Mouse (Mus musculus) layer of hippocampus, adult 8-10 months (tissue): ENCODE results near the gene Olfr104-ps. TPM values are rescaled to one million over a fixed set of nuclear protein-coding genes. Genes with fewer than 3 reads are reported as not detected.

Experiments
- DNase-seq, 2 experiments: peaks; one replicate each; pipeline ENCODE4 v3.0.0; 2022; ENCODE audit warnings: low spot score in 2 of 2
- total RNA-seq, 4 experiments: library from RNA; stranded (reverse); gene quantifications; 2 replicates each; pipeline ENCODE4 v1.2.4; 2022

Olfr104-ps gene
- total RNA-seq, result not detected

DNA sequence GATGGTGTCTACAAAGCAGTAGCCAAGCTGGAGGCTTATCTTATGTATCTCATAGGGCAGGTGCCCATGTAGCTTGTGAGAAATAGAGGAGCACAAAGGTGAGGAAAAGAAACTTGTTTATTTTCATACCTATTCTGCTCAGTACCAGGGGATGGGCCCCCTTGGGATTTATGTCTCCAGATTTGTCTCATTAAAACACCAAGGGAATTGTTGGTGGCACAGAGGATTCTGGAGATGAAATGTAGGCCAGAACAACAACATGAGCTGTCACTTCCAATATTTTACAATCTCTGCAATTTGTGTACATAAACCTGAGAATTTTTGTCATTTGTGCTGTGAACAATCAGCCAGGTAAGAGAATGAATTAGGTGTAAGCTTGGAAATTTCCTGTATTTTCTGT is at the start of gene Olfr104-ps:
Gene Olfr104-ps (plus strand): TSS at position 301 of the 400 bp plus-strand sequence.
- DNase-seq, result no peak

DNA sequence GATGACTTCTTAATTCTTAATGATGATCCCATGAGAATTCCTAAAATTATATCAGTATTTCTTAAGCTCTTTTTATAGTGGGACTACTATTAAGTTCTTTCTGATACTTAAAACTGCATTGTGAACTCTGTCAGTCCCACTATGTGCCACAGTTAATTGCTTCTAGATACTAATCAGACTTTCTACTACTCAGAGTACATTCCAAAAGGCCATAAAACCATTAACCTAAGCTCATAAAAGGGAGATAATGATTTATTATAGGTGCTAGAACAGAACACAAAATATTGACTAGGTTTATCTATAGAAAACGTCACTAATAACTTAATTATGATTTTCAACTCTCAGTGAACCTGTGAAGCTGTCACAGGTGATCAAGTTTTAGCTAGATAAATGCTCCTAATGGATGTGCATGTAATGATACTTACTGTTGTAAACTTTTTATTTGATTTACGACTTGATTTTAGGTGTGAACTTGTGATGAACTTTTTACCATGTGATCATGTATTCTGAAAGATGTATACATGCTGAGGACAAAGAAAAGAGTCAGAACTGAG is 49.2 kb upstream of the Olfr104-ps start:
- DNase-seq, result no peak

DNA sequence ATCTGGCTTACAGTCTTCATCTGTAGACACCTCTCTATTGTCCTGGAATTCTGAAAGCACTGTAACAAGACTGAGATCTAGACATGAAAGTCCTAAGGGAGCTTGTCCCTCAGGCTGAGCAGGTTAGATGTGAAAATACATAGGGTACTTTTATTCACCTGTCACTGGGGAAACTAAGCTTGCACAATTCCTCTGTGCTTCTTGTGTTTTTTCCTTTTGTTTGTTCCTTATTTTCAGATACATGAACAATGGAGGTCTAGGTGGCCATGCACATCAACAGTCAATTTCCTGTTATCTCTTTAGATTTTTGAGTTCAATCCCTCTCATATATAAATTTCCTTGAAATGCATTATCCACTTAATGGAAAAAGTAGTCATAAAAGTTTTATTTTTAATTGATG is 42.4 kb upstream of the Olfr104-ps start, which contains the start of gene Olfr102:
Gene Olfr102 (minus strand): TSS at position 101 of the 400 bp plus-strand sequence.
- DNase-seq, result no peak

DNA sequence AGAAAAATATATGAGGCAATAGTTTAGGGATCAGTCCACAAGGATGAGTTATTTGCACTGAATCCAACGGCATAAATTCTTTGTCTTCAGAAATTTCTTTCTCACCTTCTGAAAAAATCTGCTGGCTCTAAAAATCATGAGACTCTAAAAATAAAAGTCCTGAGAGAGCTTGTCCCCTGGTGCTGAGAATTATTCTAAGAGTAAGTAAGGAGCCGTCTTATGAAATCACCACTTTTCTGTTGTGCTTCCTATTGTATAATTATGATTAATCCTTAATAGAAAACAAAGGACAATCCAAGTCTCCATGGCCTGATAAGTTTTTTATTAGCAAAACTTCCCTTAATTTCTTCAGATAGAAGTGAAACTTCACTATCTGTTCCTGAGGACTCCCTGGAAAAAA is 19.8 kb upstream of the Olfr104-ps start, which contains the start of gene Olfr103:
Gene Olfr103 (minus strand): TSS at position 101 of the 400 bp plus-strand sequence.
- DNase-seq, result no peak

DNA sequence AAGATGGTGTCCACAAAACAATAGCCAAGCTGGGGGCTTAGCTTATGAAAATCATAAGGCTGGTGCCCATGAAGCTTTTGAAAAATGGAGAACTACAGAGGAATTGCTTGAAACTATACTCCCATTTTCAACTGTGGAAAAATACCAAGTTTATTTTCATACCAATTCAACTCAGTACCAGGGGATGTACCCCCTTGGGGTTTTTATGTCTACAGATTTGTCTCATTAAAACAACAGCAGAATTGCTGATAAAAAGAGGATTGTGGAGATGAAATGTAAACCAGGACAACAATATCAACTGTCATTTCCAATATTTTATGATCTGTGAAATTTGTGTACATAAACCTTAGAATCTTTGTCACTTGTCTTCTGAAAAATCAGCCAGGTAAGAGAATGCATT is 19.4 kb downstream of the Olfr104-ps start, which contains the start of gene Olfr105-ps:
Gene Olfr105-ps (plus strand): TSS at position 301 of the 400 bp plus-strand sequence.
- no peak for DNase-seq

GRCm38 (mm10) chr17:37390093-37390492 is 30.7 kb downstream of the Olfr104-ps start, which contains the start of gene Olfr106-ps:
Gene Olfr106-ps (plus strand): TSS chr17:37390393.
- no peak for DNase-seq

DNA sequence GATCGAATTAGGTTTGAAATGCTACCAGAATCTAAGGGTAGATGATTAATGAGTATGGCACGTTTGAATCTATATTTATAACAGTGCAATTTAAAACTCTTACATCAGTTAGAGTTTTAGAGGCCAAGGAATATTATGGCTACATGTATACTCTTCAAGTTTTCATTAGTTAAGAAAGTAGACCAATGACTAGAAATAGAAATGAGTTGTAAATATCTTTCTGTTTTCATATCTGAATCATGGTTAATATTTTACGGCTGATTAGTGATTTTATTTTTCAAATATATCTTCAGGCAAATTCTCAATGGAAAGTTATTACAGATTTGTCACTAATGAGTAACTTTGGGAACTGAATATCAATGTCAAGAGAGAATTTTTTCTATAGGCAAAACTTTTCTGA is 39.5 kb downstream of the Olfr104-ps start, which contains the start of gene Olfr107:
Gene Olfr107 (plus strand): TSS at position 301 of the 400 bp plus-strand sequence.
- DNase-seq, result no peak

DNA sequence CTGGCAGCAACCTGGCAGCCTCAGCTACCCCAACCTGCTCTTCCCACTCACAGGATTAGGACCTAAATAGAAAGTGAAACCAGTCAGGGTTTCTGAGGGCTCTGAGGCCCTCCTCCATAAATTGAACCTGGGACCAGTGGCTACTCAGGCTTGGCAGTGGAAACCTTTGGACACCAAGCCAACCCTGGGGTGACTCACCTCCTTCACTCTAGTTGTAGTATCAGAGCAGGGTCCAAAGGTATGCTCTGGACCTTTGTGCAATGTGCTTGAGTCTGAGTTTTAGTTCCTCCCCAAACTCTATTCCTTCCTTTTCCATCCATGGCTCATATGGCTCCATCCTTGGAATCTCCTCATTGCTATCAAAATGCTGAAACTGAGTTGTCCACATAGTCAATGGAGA is 54.0 kb downstream of the Olfr104-ps start:
- no peak for DNase-seq

Other genes starting within 250 kb of the Olfr104-ps start
- not detected for gene Olfr92, start 239.5 kb upstream of the Olfr104-ps start, total RNA-seq
- gene Olfr93, start 198.1 kb upstream of the Olfr104-ps start, total RNA-seq, result not detected
- gene Ubd, start 165.7 kb upstream of the Olfr104-ps start, total RNA-seq, result not detected
- not detected for gene Olfr94, start 158.6 kb upstream of the Olfr104-ps start, total RNA-seq
- gene Olfr95, start 146.5 kb upstream of the Olfr104-ps start, total RNA-seq, result not detected
- gene Olfr96, start 139.4 kb upstream of the Olfr104-ps start, total RNA-seq, result not detected
- not detected for gene Olfr97, start 122.3 kb upstream of the Olfr104-ps start, total RNA-seq
- not detected for gene Olfr98, start 95.8 kb upstream of the Olfr104-ps start, total RNA-seq
- gene H2-M3, start 89.4 kb upstream of the Olfr104-ps start, total RNA-seq, result 1 to 10 TPM; 2.4 to 6.3 (median 4.2) TPM
- not detected for gene Olfr99, start 76.1 kb upstream of the Olfr104-ps start, total RNA-seq
- gene Olfr101, start 55.3 kb upstream of the Olfr104-ps start, total RNA-seq, result not detected
- gene Olfr102, start 42.5 kb upstream of the Olfr104-ps start, total RNA-seq, result not detected
- not detected for gene Olfr103, start 19.9 kb upstream of the Olfr104-ps start, total RNA-seq
- gene Olfr105-ps, start 19.5 kb downstream of the Olfr104-ps start, total RNA-seq, result not detected
- gene Olfr106-ps, start 30.8 kb downstream of the Olfr104-ps start, total RNA-seq, result not detected
- not detected for gene Olfr107, start 39.6 kb downstream of the Olfr104-ps start, total RNA-seq
- not detected for gene Olfr108, start 85.9 kb downstream of the Olfr104-ps start, total RNA-seq
- gene Olfr109, start 99.3 kb downstream of the Olfr104-ps start, total RNA-seq, result not detected
- gene H2-M2, start 124.0 kb downstream of the Olfr104-ps start, total RNA-seq, result not detected
- 1 to 10 TPM in 2 of 4 experiments, not detected in 2; 1.8 to 2.5 TPM for gene Olfr110, start 132.9 kb downstream of the Olfr104-ps start, total RNA-seq
- gene Olfr111, start 148.4 kb downstream of the Olfr104-ps start, total RNA-seq, result 1 to 10 TPM in 2 of 4 experiments, not detected in 2; 4.8 to 5.5 TPM
- gene Olfr112, start 209.9 kb downstream of the Olfr104-ps start, total RNA-seq, result not detected
- not detected for gene Olfr113, start 218.1 kb downstream of the Olfr104-ps start, total RNA-seq
- not detected for gene Olfr114, start 233.2 kb downstream of the Olfr104-ps start, total RNA-seq